Mouse (Mus musculus) heart, embryonic 11.5 days (tissue): ENCODE results near the gene Rpl22. TPM values are rescaled to one million over a fixed set of nuclear protein-coding genes. Genes with fewer than 3 reads are reported as not detected.

Experiments used
- ATAC-seq: fragments of 200-750 bp; cut with Nextera tagmentation; replicated peaks from 2 replicates; pipeline ENCODE4 v1.8.0; 2017; ENCODE audit warnings: moderate library complexity; ENCODE audit not compliant: insufficient number of reproducible peaks, low FRiP score, low TSS enrichment
- H3K27ac ChIP-seq: fragments of 300-500 bp; sonication (generic); 2 replicates; pipeline ENCODE4 v1.5.1; 2014; ENCODE audit warnings: mild to moderate bottlenecking, low read depth, low read length
- H3K27me3 ChIP-seq: fragments of 300-500 bp; sonication (generic); 2 replicates; pipeline ENCODE4 v1.6.1; 2014; ENCODE audit warnings: mild to moderate bottlenecking, low read length, mixed read lengths; ENCODE audit not compliant: control insufficient read depth, insufficient read depth
- H3K36me3 ChIP-seq: fragments of 300-500 bp; sonication (generic); 2 replicates; pipeline ENCODE4 v1.6.1; 2014; ENCODE audit warnings: mild to moderate bottlenecking, low read length, moderate library complexity, mixed read lengths; ENCODE audit not compliant: control insufficient read depth, insufficient read depth
- H3K4me1 ChIP-seq: fragments of 300-500 bp; sonication (generic); 2 replicates; pipeline ENCODE4 v1.6.1; 2014; ENCODE audit warnings: low read length; ENCODE audit not compliant: control insufficient read depth, insufficient read depth
- H3K4me2 ChIP-seq: fragments of 300-500 bp; sonication (generic); 2 replicates; pipeline ENCODE4 v1.6.1; 2014; ENCODE audit warnings: mild to moderate bottlenecking, moderate library complexity
- H3K4me3 ChIP-seq: fragments of 300-500 bp; sonication (generic); 2 replicates; pipeline ENCODE4 v1.5.1; 2014; ENCODE audit warnings: low read depth, low read length
- H3K9ac ChIP-seq: fragments of 300-500 bp; sonication (generic); 2 replicates; pipeline ENCODE4 v1.6.1; 2014; ENCODE audit warnings: mild to moderate bottlenecking, low read depth, low read length, moderate library complexity
- H3K9me3 ChIP-seq: fragments of 300-500 bp; sonication (generic); replicated peaks from 2 replicates; pipeline ENCODE4 v1.6.1; 2016; ENCODE audit warnings: low read length; ENCODE audit not compliant: control insufficient read depth
- WGBS: fragments of 180-500 bp; shearing (Covaris S2); extraction: QIAGEN DNeasy Blood & Tissue Kit; methylation state at CpG from one replicate; pipeline ENCODE4 v1.1.7; 2014; ENCODE audit not compliant: insufficient replicate concordance; 5-methylcytosine and 5-hydroxymethylcytosine counted together
- polyA plus RNA-seq: library from polyadenylated mRNA; unstranded; fragments of >200 nt; fragmentation: Nextera tagmentation; extraction: Ambion mirVana; gene quantifications from 2 replicates; pipeline ENCODE4 v1.2.1, GENCODE M21; 2014

Gene Rpl22
- polyA plus RNA-seq, 1 experiment from 2014 or later = 300 TPM

GRCm38 (mm10) chr4:152338419-152339292 is 13.1 kb downstream of the Rpl22 start, which contains the start of gene Chd5:
Gene Chd5, plus strand, starts transcription at chr4:152338651.
- peak within 1 kb of the TSS; percentile 97 for H3K4me2 ChIP-seq
- H3K4me3 ChIP-seq = peak within 1 kb of the TSS; percentile 55
- no peak within 1 kb of the TSS for H3K27ac ChIP-seq
- WGBS = 3% methylated on average over 77 of the region's 120 CpGs
- peaks cover 13% of the 10 kb centered on the region for H3K4me1 ChIP-seq
- H3K27me3 ChIP-seq = peaks cover 70% of the 10 kb centered on the region
- H3K36me3 ChIP-seq = peaks cover 15% of the 10 kb centered on the region
- no peak for ATAC-seq
- no peaks in the 10 kb centered on the region for H3K9me3 ChIP-seq
- 0 out of 2 replicates have a peak within 1 kb of the TSS, but pooled peaks have one; percentile 34 for H3K9ac ChIP-seq

GRCm38 (mm10) chr4:152339293-152339790 is 13.8 kb downstream of the Rpl22 start:
- no peak for ATAC-seq
- H3K4me2 ChIP-seq = peak overlapping the region; percentile 97
- H3K27me3 ChIP-seq = peaks cover 77% of the 10 kb centered on the region
- WGBS = 5% methylated on average over 20 of the region's 26 CpGs
- H3K9ac ChIP-seq = no peak overlapping the region
- H3K36me3 ChIP-seq = peaks cover 8% of the 10 kb centered on the region
- peaks cover 13% of the 10 kb centered on the region for H3K4me1 ChIP-seq
- H3K4me3 ChIP-seq = peak overlapping the region; percentile 55
- no peaks in the 10 kb centered on the region for H3K9me3 ChIP-seq
- no peak overlapping the region for H3K27ac ChIP-seq

- ATAC-seq = no peak
- Histone ChIP-seq H3K4me2 (no peak overlapping the region), H3K9me3 (no peaks in the 10 kb centered on the region), H3K27ac (no peak overlapping the region), H3K4me3 (no peak overlapping the region), H3K36me3 (no peaks in the 10 kb centered on the region), H3K4me1 (peaks cover 16% of the 10 kb centered on the region), H3K9ac (no peak overlapping the region), H3K27me3 (peaks cover 78% of the 10 kb centered on the region)
- WGBS = 35% methylated on average over 15 of the region's 15 CpGs
These were observed 15.2 kb downstream of the Rpl22 start for GRCm38 (mm10) chr4:152340584-152341284.

- ATAC-seq = no peak
- Histone ChIP-seq H3K36me3 (no peaks in the 10 kb centered on the region), H3K9me3 (no peaks in the 10 kb centered on the region), H3K9ac (no peak overlapping the region), H3K27me3 (peaks cover 65% of the 10 kb centered on the region), H3K4me2 (no peak overlapping the region), H3K4me3 (no peak overlapping the region), H3K27ac (no peak overlapping the region), H3K4me1 (peaks cover 16% of the 10 kb centered on the region)
- WGBS = 15% methylated on average over 5 of the region's 5 CpGs
These were observed 17.8 kb downstream of the Rpl22 start for GRCm38 (mm10) chr4:152343296-152343695.

GRCm38 (mm10) chr4:152344651-152345050 is 19.1 kb downstream of the Rpl22 start:
- 39% methylated on average over 7 of the region's 7 CpGs for WGBS
- ATAC-seq = no peak
- no peak overlapping the region for H3K4me3 ChIP-seq

GRCm38 (mm10) chr4:152345120-152345889 is 19.8 kb downstream of the Rpl22 start:
- peaks cover 64% of the 10 kb centered on the region for H3K27me3 ChIP-seq

More at GRCm38 (mm10) chr4:152344651-152345050, 19.1 kb downstream of the Rpl22 start:
- Histone ChIP-seq H3K9ac (no peak overlapping the region), H3K27me3 (peaks cover 64% of the 10 kb centered on the region), H3K36me3 (no peaks in the 10 kb centered on the region), H3K4me1 (peaks cover 4% of the 10 kb centered on the region; the same call in 1 of the 2 replicates), H3K27ac (no peak overlapping the region), H3K4me2 (no peak overlapping the region), H3K9me3 (no peaks in the 10 kb centered on the region)

GRCm38 (mm10) chr4:152349837-152350381 is 24.4 kb downstream of the Rpl22 start:
- Histone ChIP-seq H3K9me3 (no peaks in the 10 kb centered on the region), H3K4me3 (no peak overlapping the region), H3K27me3 (peaks cover 53% of the 10 kb centered on the region), H3K4me1 (peaks cover 3% of the 10 kb centered on the region; the same call in 1 of the 2 replicates), H3K27ac (no peak overlapping the region), H3K36me3 (no peaks in the 10 kb centered on the region), H3K9ac (no peak overlapping the region), H3K4me2 (no peak overlapping the region)
- 13% methylated on average over 17 of the region's 17 CpGs for WGBS
- no peak for ATAC-seq

More at GRCm38 (mm10) chr4:152345120-152345889, 19.8 kb downstream of the Rpl22 start:
- Histone ChIP-seq H3K9me3 (no peaks in the 10 kb centered on the region), H3K9ac (no peak overlapping the region), H3K4me3 (no peak overlapping the region), H3K4me2 (no peak overlapping the region), H3K4me1 (peaks cover 3% of the 10 kb centered on the region; the same call in 1 of the 2 replicates), H3K36me3 (no peaks in the 10 kb centered on the region), H3K27ac (no peak overlapping the region)
- no peak for ATAC-seq
- 51% methylated on average over 7 of the region's 7 CpGs for WGBS
